Mouse (Mus musculus) kidney, adult 9 months (tissue): ENCODE results near the gene Vmn2r32.
"Not testable (repeated sequence)": the region's sequence is repeated elsewhere in the genome, so short reads cannot be mapped to it uniquely, and the experiment has no call there.

Experiments
- DNase-seq: peaks from one replicate; pipeline ENCODE4 v3.0.0; 2022

Gene Vmn2r32

DNA sequence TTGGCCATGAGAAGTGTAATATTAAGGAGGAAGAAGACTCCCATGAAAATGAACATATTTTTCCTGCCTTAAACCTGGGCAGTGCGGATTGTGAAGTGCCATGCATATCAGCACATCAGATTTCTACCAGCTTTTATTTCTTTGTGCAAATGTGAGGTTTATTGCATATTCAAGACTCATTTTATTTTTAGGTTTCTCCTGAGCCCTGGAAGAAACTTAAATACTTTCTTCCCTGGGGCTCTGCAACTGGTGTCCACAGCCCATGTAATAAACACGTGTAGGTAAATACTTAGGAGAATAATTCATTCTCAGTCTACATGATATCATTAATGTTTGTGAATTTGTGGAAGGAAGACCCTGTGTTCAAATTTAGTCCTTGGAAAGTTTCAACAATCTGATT is at the start of gene Vmn2r32:
TSS of gene Vmn2r32 (minus strand) at position 101 of the 400 bp plus-strand sequence.
- not testable (repeated sequence) for DNase-seq
